Mouse (Mus musculus): ENCODE measurements around the gene Ranbp3l. TPM values are rescaled to one million over a fixed set of nuclear protein-coding genes. Genes with fewer than 3 reads are reported as not detected.

Ranbp3l gene
- total and polyA plus RNA-seq, 3 experiments: not detected

- H3K4me3 ChIP-seq (replicated peaks in 1 of 3; ENCODE audit: low read depth in 2 of 3, low read length in 2 of 3, poor library complexity in 1 of 3): no peak overlapping the region
- H3K79me2 ChIP-seq (replicated peaks; ENCODE audit: control insufficient read depth, extremely low read depth, insufficient read depth, poor library complexity, severe bottlenecking): no peaks in the 10 kb centered on the region
- H3K4me1 ChIP-seq (ENCODE audit: control insufficient read depth in 1 of 2, insufficient read depth in 2 of 2): no peaks in the 10 kb centered on the region; a peak in 1 of 4 replicates
- in situ Hi-C loops (cut with MboI; ENCODE audit: low pct_ligation_motif_present, low pct_unique_long_range_greater_than_20kb, low sequenced_read_pairs): no loop called here
- no peaks in the 10 kb centered on the region for H3K9me3 ChIP-seq (replicated peaks; ENCODE audit: low read length)
- H3K4me2 ChIP-seq (ENCODE audit: insufficient read depth, low read depth, poor library complexity, severe bottlenecking): no peak overlapping the region
- H3K27ac ChIP-seq (ENCODE audit: insufficient read depth, low read depth): no peak overlapping the region
- dilution Hi-C loops (cut with MboI; ENCODE audit: extremely low pct_ligation_motif_present, extremely low pct_unique_long_range_greater_than_20kb, low sequenced_read_pairs): no loop called here
- no peak for DNase-seq (ENCODE audit: extremely low read depth)
- H3K27me3 ChIP-seq (replicated peaks): no peaks in the 10 kb centered on the region
- no peak for TF ChIP-seq ZNF384 (IDR thresholded peaks at IDR 0.05; ENCODE audit: low read depth, low read length)
- TF ChIP-seq CTCF (conservative IDR thresholded peaks at IDR 0.05 in 1 of 2, IDR thresholded peaks at IDR 0.05 in 1 of 2; ENCODE audit: low read depth in 2 of 2, low read length in 2 of 2): no peak
- TF ChIP-seq IRF4 (IDR thresholded peaks at IDR 0.05; ENCODE audit: low read depth, low read length): no peak
- TF ChIP-seq RAD21 (IDR thresholded peaks at IDR 0.05; ENCODE audit: low read depth, low read length): no peak
- TF ChIP-seq JUN (IDR thresholded peaks at IDR 0.05; ENCODE audit: insufficient read depth, low read depth, low read length): no peak
- TF ChIP-seq GABPA (IDR thresholded peaks at IDR 0.05; ENCODE audit: insufficient replicate concordance, low read depth, low read length): no peak
- no peak for TF ChIP-seq USF1 (IDR thresholded peaks at IDR 0.05; ENCODE audit: low read depth, low read length)
- TF ChIP-seq MAFK (IDR thresholded peaks at IDR 0.05; ENCODE audit: insufficient replicate concordance, low read length): no peak
- TF ChIP-seq E2F4 (IDR thresholded peaks at IDR 0.05; ENCODE audit: insufficient replicate concordance, low read depth, low read length): no peak
- TF ChIP-seq MAZ (IDR thresholded peaks at IDR 0.05; ENCODE audit: low read depth, low read length): no peak
- TF ChIP-seq ZC3H11A (IDR thresholded peaks at IDR 0.05; ENCODE audit: low read depth, low read length): no peak
- no peak for TF ChIP-seq MXI1 (IDR thresholded peaks at IDR 0.05; ENCODE audit: low read depth, low read length)
- TF ChIP-seq JUND (conservative IDR thresholded peaks at IDR 0.05; ENCODE audit: low read depth, low read length): no peak
- TF ChIP-seq HCFC1 (IDR thresholded peaks at IDR 0.05; ENCODE audit: low read depth, low read length): no peak
- H3K36me3 ChIP-seq (replicated peaks in 1 of 2; ENCODE audit: control insufficient read depth in 1 of 2, insufficient read depth in 1 of 2, low read length in 1 of 2): peaks cover 16 to 60% of the 10 kb centered on the region in 2 experiments
- no peak overlapping the region for H3K9ac ChIP-seq (ENCODE audit: insufficient read depth, low read depth)
Measured at GRCm38 (mm10) chr15:9093598-9094365, 126.0 kb downstream of the Ranbp3l start.

- H3K36me3 ChIP-seq (replicated peaks in 1 of 2; ENCODE audit: control insufficient read depth in 1 of 2, insufficient read depth in 1 of 2, low read length in 1 of 2): peaks cover 16 to 62% of the 10 kb centered on the region in 2 experiments
- in situ Hi-C loops (cut with MboI; ENCODE audit: low pct_ligation_motif_present, low pct_unique_long_range_greater_than_20kb, low sequenced_read_pairs): no loop called here
- DNase-seq (ENCODE audit: extremely low read depth): no peak
Measured at GRCm38 (mm10) chr15:9094366-9094750, 126.6 kb downstream of the Ranbp3l start.

More at GRCm38 (mm10) chr15:9094366-9094750, 126.6 kb downstream of the Ranbp3l start:
- no peaks in the 10 kb centered on the region for H3K27me3 ChIP-seq (replicated peaks)
- TF ChIP-seq IRF4 (IDR thresholded peaks at IDR 0.05; ENCODE audit: low read depth, low read length): no peak
- TF ChIP-seq E2F4 (IDR thresholded peaks at IDR 0.05; ENCODE audit: insufficient replicate concordance, low read depth, low read length): no peak
- no peak for TF ChIP-seq TCF12 (IDR thresholded peaks at IDR 0.05; ENCODE audit: low read depth, low read length)
- no peak for TF ChIP-seq NRF1 (IDR thresholded peaks at IDR 0.05; ENCODE audit: low read depth, low read length)
- H3K9me3 ChIP-seq (replicated peaks; ENCODE audit: low read length): no peaks in the 10 kb centered on the region
- H3K27ac ChIP-seq (ENCODE audit: insufficient read depth, low read depth): no peak overlapping the region
- H3K79me2 ChIP-seq (replicated peaks; ENCODE audit: control insufficient read depth, extremely low read depth, insufficient read depth, poor library complexity, severe bottlenecking): no peaks in the 10 kb centered on the region
- no peaks in the 10 kb centered on the region; a peak in 1 of 4 replicates for H3K4me1 ChIP-seq (ENCODE audit: control insufficient read depth in 1 of 2, insufficient read depth in 2 of 2)
- H3K4me2 ChIP-seq (ENCODE audit: insufficient read depth, low read depth, poor library complexity, severe bottlenecking): no peak overlapping the region
- no peak overlapping the region for H3K9ac ChIP-seq (ENCODE audit: insufficient read depth, low read depth)
- dilution Hi-C loops (cut with MboI; ENCODE audit: extremely low pct_ligation_motif_present, extremely low pct_unique_long_range_greater_than_20kb, low sequenced_read_pairs): no loop called here
- H3K4me3 ChIP-seq (replicated peaks in 1 of 3; ENCODE audit: low read depth in 2 of 3, low read length in 2 of 3, poor library complexity in 1 of 3): no peak overlapping the region
